Mouse (Mus musculus): ENCODE measurements around the gene Sec14l2.

Gene Sec14l2

DNA sequence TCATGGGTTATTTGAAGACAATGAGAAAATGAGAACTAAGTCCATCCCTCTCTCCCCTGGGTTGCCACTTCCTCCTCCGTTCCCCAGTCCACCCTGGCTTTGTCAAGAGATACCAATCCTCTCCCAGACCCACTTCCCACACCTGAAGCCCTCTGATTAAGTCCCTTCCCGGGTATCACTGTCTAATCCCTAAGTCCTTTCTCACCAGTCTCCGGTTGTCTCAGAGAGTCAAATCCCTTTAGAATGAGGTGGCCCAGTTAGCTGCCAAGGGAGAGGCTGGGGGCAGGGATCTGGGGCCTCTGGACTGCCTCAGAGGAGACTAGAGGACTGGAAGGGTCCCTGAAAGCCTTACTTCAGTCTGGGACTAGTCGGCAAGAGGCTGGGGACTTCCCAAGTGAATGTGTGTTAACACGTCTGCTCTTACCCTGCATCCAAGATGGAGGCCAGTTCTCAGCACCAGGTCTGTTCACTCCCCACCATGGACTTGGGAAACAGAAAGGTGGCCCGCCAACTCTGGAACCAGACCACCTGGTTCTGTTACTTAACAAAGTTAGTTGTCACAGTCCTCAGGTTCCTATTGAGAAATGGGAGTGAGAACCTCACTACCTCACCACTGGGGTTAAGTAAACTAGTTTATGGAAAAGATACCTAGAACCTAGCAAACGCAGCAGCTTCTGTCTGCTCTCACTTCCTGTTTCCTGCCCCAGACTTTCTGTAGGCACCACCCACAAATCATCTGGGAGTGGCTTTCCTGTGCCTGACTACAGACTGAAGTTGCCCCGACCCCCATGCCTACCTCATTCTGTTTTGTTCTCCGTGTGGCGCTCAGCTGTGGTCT, at the start of gene Sec14l2:
TSS of gene Sec14l2 (minus strand) at position 674 of the 838 bp plus-strand sequence.
- DNase-seq: peak; percentile 41

GRCm38 (mm10) chr11:4166467-4167090, 43.4 kb upstream of the Sec14l2 start:
- DNase-seq: no peak

DNA sequence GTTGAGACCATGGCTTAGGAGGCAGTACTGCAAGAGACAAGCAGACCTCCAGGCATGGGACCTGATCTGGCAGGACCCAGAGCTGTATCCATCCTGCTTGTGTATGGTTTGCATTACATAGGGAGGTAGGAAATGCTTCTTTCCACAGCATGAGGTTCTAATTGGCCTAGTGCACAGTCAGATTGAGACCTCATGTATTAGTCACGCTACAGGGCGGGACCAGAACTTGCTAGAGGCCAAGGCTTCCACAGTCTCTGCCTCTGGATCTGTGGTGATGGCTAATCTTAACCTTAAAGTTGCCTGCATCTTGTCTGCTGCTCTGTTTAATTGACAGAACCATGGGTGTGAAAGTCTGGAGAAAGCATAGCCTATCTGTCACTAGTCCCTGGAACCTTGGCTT, 41.5 kb upstream of the Sec14l2 start:
- DNase-seq: no peak

DNA sequence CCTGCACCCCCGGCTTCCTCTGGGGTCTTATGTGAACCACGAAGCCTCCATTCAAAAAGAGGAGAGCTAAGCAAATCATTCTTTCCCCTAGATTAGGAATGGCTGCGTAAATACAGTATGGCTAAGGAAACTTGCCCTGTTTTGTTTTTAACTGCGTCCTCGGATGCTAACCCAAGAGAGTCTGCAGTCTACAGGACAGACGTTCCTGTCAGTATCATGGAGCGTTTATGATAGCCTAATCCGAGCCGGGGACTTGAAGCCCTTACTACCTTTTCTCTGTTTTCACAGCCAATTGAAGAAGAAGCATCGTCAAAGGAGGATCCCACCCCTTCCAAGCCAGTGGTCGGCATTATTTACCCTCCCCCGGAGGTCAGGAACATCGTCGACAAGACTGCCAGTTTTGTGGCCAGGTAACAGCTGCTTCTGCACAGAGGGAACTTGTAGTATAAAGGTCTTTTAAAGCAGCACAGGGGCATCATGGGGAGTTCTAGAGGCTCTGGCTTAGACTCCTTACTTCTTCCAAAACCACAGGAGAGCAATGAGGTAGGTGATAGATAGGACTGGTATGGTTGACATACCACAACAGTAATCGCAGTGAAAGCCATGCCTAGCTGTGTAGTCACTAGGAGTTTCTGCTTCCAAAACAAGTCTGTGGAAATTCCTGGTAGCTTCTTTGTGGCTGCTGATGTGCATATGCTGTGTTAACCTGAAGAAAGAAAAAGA, 37.7 kb upstream of the Sec14l2 start:
- no peak for DNase-seq

DNA sequence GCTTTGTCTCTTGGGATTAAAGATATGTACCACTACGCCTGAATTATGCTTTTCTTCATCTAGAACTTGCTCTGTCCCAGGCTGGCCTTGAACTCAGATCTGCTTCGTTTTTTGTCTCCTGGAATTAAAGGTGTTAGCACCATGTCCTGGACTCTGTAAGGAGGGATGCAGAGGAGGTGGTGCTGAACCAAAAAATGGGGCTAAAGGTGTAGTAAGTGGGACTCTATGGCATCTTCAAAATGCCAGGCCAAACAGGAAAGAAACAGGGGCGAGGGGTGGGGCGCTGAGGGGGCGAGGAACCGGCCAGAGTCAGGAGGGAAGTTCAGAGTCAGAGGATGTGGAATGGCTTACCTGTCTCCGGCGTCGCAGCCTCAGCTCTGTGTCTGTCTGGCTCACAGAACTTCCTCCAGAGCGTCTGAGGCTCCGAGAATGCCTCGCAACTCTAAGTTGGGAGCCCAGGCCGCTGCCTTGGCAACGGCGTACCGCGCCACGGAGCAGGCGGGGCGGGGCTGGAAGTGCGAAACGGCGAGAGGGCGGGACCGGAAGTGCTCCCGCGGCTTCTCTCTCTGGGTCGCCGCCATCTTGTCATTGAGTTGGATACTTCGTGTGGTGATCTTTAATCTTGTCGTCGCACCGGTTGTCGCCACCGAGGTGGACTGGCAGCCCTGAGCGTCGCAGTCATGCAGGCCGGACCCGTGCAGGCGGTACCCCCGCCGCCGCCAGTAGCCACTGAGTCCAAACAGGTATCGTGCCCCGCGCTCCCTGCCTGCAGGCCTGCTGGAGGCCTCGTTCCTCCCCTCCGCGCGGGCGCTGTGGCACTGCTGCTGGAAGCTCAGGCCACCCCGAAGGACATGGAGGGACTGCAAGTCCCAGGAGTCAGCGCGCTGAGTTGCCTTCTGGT, 36.8 kb upstream of the Sec14l2 start, which contains the start of the genes Ccdc157 and Sf3a1:
TSS of gene Ccdc157 (minus strand) at position 486 of the 901 bp plus-strand sequence.
TSS of gene Sf3a1 (plus strand) at position 543 of the 901 bp plus-strand sequence.
- peak; percentile 97 for DNase-seq

- DNase-seq: no peak
Observed at GRCm38 (mm10) chr11:4158676-4159075, 35.5 kb upstream of the Sec14l2 start.

DNA sequence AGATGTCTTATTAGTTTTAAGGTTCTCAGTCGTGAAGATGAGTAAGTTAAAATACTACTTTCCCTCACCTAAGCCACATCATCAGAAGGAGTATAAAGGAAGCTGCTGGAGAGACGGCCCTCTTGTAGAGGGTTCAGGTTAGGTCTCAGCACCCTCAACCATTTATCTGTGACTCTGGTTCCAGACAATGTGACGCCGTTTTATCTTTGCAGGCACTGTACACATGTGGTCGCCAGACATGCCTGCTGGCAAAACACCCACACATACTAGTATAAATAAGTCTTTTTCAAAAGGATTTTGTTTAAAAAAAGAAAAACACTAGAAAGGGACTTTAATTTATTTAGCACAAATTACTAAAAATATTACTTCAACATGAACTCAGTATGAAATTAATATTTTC, 32.4 kb upstream of the Sec14l2 start:
- DNase-seq: no peak

- no peak for DNase-seq
Observed at GRCm38 (mm10) chr11:4153694-4154093, 30.5 kb upstream of the Sec14l2 start.

GRCm38 (mm10) chr11:4149886-4150285, 26.7 kb upstream of the Sec14l2 start:
- DNase-seq: no peak

DNA sequence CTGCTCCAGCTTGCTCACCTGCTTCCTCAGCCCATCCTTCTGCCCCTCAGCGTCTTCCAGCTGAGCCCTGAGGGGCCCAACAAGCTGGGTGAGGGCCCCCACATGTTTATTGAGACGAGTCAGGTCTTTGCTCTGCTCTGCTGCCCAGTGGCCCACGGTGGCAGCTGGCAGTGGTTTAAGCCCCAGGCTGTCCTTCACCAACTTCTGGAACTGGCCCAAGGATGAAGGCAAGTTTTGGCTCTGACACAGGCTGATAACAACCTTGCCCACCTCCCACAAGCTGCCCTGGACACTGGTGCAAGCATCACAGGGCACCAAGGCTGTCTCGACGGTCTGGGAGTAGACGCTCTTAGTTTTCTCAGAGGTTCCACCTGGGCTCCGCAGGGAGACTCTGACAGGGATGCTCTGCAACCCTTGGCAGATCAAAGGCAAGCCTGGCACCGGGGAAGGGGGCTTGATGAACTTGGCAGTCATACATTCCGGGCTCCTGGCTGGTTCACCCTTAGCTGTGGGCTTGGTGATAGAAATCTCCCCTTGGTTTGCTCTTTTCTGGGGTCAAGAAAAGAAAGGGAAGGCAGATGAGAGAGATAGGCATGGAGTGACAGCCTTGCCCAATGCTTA, 25.4 kb upstream of the Sec14l2 start:
- DNase-seq: no peak

DNA sequence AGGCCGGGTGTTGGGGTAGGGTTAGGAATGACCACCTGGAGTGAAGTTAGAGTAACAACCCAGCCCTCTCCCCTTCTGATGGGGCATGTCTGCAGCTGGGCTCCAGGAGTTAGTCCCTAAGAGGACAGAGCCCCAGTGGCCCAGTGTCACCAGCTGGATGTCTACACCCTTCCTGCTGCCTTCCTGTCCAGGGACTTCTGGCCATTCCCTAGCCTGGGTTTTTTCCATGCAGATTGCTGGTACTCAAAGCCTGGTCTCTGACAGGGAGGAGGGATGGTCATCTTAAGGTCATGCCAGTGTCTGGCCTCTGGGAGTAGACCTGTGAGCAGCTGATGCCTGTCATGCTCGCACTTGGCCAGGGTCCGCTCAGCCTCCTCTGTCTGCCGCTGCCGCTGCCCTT, 24.9 kb upstream of the Sec14l2 start:
- DNase-seq: no peak

- no peak for DNase-seq
Observed at GRCm38 (mm10) chr11:4147098-4147497, 23.9 kb upstream of the Sec14l2 start.

DNA sequence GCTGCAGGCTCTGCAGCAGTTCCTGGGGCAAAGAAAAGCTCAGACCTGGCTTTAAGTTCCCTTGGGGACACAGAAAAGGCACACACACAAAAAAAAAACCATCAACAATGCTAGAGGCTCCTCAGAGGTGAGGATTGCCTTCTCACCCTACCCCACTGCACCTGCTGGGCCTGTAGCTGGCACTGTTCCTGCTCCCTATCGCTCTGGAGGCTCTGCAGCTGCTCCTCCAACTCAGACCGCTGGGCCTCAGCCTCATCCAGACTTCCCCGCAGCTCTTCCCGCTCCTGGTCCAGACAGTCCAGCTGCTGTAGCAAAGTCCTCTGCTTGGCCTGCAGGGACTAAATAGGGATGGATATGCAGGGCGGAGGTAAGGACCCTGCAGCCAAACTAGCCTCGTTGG, 23.2 kb upstream of the Sec14l2 start:
- DNase-seq: no peak

DNA sequence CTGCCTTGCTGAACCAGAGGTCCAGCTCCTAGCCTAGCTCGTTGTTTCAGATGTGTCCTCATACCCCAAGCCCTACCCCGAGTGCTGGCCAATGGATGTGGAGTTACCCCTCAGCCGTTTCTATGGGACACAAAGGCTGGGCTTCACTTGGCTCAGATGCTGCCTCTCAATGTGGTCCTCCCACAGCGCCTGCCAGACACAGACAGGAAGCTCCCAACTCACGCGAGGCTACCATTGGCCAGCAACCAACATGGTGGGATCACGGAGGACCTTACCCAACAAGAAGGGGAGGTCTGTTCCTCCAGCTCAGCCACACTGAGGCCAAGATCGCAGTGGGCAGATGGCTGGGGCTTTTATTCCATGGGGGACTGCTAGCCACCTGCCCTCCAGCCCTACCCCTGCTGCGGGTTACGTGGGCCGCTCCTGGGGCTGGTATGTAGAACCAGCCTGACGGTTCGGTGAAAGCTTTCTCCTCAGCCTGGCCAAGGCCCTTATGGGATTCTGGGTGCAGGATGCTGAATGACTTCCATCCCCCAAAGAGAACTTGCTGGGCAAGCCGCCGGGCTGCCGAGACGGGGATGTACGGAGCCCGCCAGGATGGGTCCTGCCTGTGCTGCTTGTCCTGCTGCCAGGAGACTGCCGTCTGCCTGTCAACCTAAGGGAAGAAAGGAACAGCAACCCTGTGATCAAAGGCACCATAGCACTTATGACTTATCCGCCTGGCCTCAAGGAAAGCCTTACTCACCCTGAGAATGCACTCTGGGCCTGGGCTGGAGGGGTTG, 20.3 kb upstream of the Sec14l2 start:
- DNase-seq: no peak

DNA sequence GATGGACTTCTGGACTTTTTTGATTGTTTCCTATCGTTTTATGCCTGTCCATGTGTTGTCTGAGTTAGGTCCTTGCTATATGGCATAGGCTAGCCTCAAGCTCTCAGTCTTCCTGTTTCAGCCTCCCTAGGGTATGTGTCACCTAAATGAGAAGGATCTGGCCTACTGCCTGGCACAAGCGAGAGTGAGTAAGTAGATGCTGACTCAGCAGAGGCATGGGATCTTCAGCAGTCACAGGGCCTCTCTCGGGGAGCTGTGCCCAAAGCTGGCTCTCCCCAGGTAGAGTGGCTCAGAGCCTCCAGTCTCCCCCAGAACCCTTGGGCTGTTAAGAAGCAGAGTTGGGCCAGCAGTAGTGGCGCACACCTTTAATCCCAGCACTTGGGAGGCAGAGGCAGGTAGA, 19.1 kb upstream of the Sec14l2 start:
- no peak for DNase-seq

DNA sequence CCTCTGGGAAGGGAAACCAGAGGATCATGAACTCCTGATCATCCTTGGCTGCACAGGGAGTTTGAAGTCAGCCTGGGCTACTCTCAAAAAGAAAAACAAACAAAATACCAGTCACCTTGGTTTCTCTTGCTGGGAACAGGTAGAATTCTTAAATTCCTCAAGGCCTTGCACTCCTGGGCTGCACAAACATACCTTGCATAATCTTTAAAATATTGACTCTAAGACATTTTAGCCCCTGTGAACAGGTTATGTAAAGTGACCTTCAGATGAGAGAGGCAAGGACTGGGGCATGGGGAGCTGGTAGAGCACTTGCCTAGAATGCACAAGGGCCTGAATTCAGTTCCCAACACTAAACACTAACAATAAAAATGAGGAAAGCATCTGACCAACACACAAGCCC, 18.3 kb upstream of the Sec14l2 start:
- DNase-seq: no peak

DNA sequence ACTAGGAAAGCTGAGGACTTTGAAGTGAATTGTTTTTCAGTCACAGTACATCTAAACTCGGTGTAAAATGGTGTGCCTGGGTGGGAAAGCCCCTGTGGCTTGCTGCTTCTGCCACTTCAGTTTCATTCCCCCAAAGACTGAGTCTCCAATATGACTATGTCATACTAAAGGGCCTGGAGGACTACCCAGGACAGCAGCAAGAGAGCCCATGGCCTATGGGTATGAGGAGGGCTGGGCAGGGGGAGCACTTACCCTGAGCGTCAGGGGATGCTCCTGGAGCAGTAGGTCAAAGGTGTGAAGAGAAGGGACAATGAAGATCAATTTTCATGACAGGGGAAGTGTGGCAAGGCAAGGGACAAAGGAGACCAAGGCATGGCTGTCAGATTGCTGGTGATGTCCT, 15.7 kb upstream of the Sec14l2 start:
- DNase-seq: no peak

GRCm38 (mm10) chr11:4134986-4135935, 12.0 kb upstream of the Sec14l2 start, which contains the start of gene Rnf215:
Gene Rnf215 (plus strand): TSS chr11:4135202.
- peak; percentile 96 for DNase-seq

DNA sequence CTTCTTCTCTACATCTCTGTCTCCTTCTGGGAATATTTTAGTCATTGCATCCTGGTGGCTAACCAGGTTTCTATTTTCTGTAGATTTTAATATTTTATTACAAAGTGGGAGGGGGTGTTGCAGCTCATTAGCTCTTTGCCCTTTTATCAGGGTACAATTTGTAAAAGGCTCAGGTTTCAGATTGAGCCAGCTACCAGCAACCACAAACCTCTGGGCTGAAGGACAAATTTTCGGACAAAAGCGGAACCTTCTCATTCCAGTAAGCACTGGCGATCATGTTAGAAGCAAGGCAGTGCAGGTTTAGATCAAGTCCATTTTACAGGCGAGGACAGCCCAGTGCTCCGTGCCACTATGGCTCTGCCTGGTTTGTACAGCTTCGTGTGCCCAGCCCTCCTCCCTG, 11.2 kb upstream of the Sec14l2 start:
- no peak for DNase-seq

DNA sequence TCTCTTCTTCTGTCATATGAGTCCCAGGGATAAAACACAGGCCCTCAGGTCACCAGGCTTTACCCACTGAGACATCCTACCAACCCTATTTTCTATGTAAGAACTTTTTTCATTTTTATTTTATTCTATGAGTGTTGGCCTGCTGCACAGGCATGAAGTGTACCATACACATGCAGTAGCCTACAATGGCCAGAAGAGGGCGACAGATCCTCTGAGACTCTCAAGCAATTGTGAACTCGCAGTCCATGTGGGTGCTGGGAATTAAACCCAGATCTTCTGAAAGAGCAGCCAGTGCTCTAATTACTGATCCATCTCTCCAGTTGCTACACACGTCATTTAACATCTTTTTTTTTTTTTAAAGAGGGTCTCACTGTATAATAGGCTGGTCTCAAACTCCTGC, 10.2 kb upstream of the Sec14l2 start:
- DNase-seq: peak; percentile 44

Measured in thymus, postnatal 4 days (tissue).